Mouse (Mus musculus): ENCODE data around the gene Rps29.

DNA sequence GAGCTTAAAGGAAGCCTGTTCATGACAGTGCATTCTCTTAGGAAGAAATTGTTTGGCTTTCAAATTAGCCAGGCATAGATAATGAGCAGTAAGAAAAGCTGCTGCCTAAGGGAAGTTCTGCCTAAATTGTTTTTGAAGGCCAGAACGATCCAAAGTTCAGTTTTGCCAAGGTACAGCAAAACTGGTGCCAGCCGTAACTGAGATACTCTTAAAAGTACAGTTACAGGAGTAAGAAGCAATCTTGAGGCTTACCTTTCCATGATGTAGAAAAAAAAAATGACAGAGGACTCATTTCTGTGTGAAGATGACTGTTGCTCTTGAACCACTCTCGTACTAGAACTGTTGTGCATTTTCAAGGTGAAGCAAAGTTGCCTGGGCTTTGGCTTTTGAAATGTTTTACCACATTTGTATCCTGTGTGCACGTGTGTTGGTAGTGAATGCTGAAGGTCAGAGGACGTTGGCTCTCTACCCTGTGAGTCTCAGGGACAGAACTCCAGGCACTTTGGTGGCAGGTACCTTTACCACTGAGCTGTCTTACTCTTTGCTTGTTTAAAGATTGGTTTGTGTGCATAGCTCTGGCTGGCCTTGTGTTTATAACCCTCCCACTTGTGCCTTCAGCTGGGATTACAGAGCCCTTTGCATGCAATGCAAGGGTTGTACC is 28.0 kb upstream of the Rps29 start:
- TF ChIP-seq BHLHE40 (IDR thresholded peaks at IDR 0.05; ENCODE audit: borderline replicate concordance, low read depth, low read length) (no peak), MAX (IDR thresholded peaks at IDR 0.05; ENCODE audit: low read length) (no peak)

Data from MEL (cell line).